Mouse (Mus musculus) forebrain, postnatal 0 days (tissue): ENCODE data around the gene Mier2. TPM values are rescaled to one million over a fixed set of nuclear protein-coding genes. Genes with fewer than 3 reads are reported as not detected.
A peak's percentile ranks its signal among the peaks of the same experiment; 100 is the strongest.

Experiments used
- ATAC-seq: fragments of 200-750 bp; cut with Nextera tagmentation; 2 replicates; pipeline ENCODE4 v1.8.0; 2017; ENCODE audit warnings: mild to moderate bottlenecking, moderate library complexity
- DNase-seq: peaks from one replicate; pipeline ENCODE4 v3.0.0-alpha.2; 2015
- H3K27ac ChIP-seq: fragments of 300-500 bp; sonication (generic); 2 replicates; pipeline ENCODE4 v1.5.1; 2014; ENCODE audit warnings: low read depth, mild to moderate bottlenecking, antibody characterized with exemption, low read length, moderate library complexity, mixed read lengths
- H3K27me3 ChIP-seq: fragments of 300-500 bp; sonication (generic); 2 replicates; pipeline ENCODE4 v1.6.1; 2014; ENCODE audit warnings: mild to moderate bottlenecking, low read length, mixed read lengths; ENCODE audit not compliant: insufficient read depth
- H3K36me3 ChIP-seq: fragments of 300-500 bp; sonication (generic); 2 replicates; pipeline ENCODE4 v1.6.1; 2014; ENCODE audit warnings: mild to moderate bottlenecking, moderate library complexity; ENCODE audit not compliant: insufficient read depth
- H3K4me1 ChIP-seq: fragments of 300-500 bp; sonication (generic); 2 replicates; pipeline ENCODE4 v1.6.1; 2014; ENCODE audit warnings: antibody characterized with exemption; ENCODE audit not compliant: insufficient read depth
- H3K4me2 ChIP-seq: fragments of 300-500 bp; sonication (generic); 2 replicates; pipeline ENCODE4 v1.6.1; 2014; ENCODE audit warnings: low read depth, mild to moderate bottlenecking, moderate library complexity
- H3K4me3 ChIP-seq: fragments of 300-500 bp; sonication (generic); 2 replicates; pipeline ENCODE4 v1.5.1; 2014; ENCODE audit warnings: low read depth, low read length, mixed read lengths
- H3K9ac ChIP-seq: fragments of 300-500 bp; sonication (generic); 2 replicates; pipeline ENCODE4 v1.6.1; 2014; ENCODE audit warnings: mild to moderate bottlenecking
- H3K9me3 ChIP-seq: fragments of 300-500 bp; sonication (generic); 2 replicates; pipeline ENCODE4 v1.6.1; 2016; ENCODE audit warnings: low read length
- CTCF ChIP-seq: sonication (generic); IDR thresholded peaks from 2 replicates; pipeline ENCODE4 v1.5.1; 2016; ENCODE audit warnings: antibody characterized with exemption, control low read depth, low read depth
- WGBS: fragments of 180-500 bp; shearing (Covaris S2); extraction: QIAGEN DNeasy Blood & Tissue Kit; methylation state at CpG from one replicate; pipeline ENCODE4 v1.1.7; 2014; 5-methylcytosine and 5-hydroxymethylcytosine counted together
- polyA plus RNA-seq: library from polyadenylated mRNA; unstranded; fragments of >200 nt; fragmentation: Nextera tagmentation; extraction: Ambion mirVana; gene quantifications from 2 replicates; pipeline ENCODE4 v1.2.1, GENCODE M21; 2015
- total RNA-seq: library from RNA; depleted of rRNA; stranded (reverse); fragments of >200 nt; gene quantifications from 2 replicates; pipeline ENCODE4 v1.2.3, GENCODE M21; 2014

Mier2 gene
- total and polyA plus RNA-seq, 2 experiments from 2014 or later, result 38.6 to 73.0 TPM

- H3K4me2 ChIP-seq, result no peak overlapping the region
- no peaks in the 10 kb centered on the region for H3K36me3 ChIP-seq
- no peak overlapping the region for H3K27ac ChIP-seq
- ATAC-seq (no peak), DNase-seq (no peak)
- H3K27me3 ChIP-seq, result no peaks in the 10 kb centered on the region
- H3K9me3 ChIP-seq, result no peaks in the 10 kb centered on the region
- no peak overlapping the region for H3K4me3 ChIP-seq
- WGBS, result 88% methylated on average over 5 of the region's 5 CpGs
- no peak overlapping the region for H3K9ac ChIP-seq
- peaks cover 9% of the 10 kb centered on the region for H3K4me1 ChIP-seq
- TF ChIP-seq CTCF, result no peak
Measured at GRCm38 (mm10) chr10:79556951-79557350, 2.0 kb upstream of the Mier2 start.

GRCm38 (mm10) chr10:79555238-79555724, 282 bp upstream of the Mier2 start:
- H3K36me3 ChIP-seq, result peaks cover under 1% of the 10 kb centered on the region; the same call in 1 of the 2 replicates
- no peaks in the 10 kb centered on the region for H3K9me3 ChIP-seq
- H3K27me3 ChIP-seq, result no peaks in the 10 kb centered on the region
- peaks cover 9% of the 10 kb centered on the region for H3K4me1 ChIP-seq
- peak overlapping the region; percentile 84 for H3K9ac ChIP-seq
- H3K27ac ChIP-seq, result no peak overlapping the region
- H3K4me2 ChIP-seq, result peak overlapping the region; percentile 86
- H3K4me3 ChIP-seq, result peak overlapping the region; percentile 93
- no peak for TF ChIP-seq CTCF
- 25% methylated on average over 7 of the region's 7 CpGs for WGBS
- no peak for ATAC-seq
- no peak for DNase-seq

- H3K36me3 ChIP-seq, result peaks cover 17% of the 10 kb centered on the region
- peak overlapping the region; percentile 84; the same call in 1 of the 2 replicates for H3K9ac ChIP-seq
- no peak for ATAC-seq
- H3K4me1 ChIP-seq, result peaks cover 9% of the 10 kb centered on the region
- no peaks in the 10 kb centered on the region for H3K27me3 ChIP-seq
- no peak for DNase-seq
- H3K4me2 ChIP-seq, result peak overlapping the region; percentile 86
- 46% methylated on average over 10 of the region's 10 CpGs for WGBS
- H3K27ac ChIP-seq, result no peak overlapping the region
- H3K4me3 ChIP-seq, result peak overlapping the region; percentile 93
- no peaks in the 10 kb centered on the region for H3K9me3 ChIP-seq
- TF ChIP-seq CTCF, result no peak
Measured at GRCm38 (mm10) chr10:79553691-79554090, 1.3 kb downstream of the Mier2 start.

GRCm38 (mm10) chr10:79553176-79553575, 1.8 kb downstream of the Mier2 start:
- no peak for DNase-seq
- Histone ChIP-seq H3K4me3 (no peak overlapping the region), H3K9ac (no peak overlapping the region)

GRCm38 (mm10) chr10:79552531-79552930, 2.5 kb downstream of the Mier2 start:
- Histone ChIP-seq H3K4me1 (peaks cover 9% of the 10 kb centered on the region), H3K4me2 (no peak overlapping the region), H3K9ac (no peak overlapping the region), H3K27ac (no peak overlapping the region), H3K36me3 (peaks cover 28% of the 10 kb centered on the region), H3K27me3 (no peaks in the 10 kb centered on the region), H3K9me3 (no peaks in the 10 kb centered on the region), H3K4me3 (no peak overlapping the region)
- no peak for DNase-seq
- WGBS, result 93% methylated on average over 8 of the region's 8 CpGs
- ATAC-seq, result no peak
- no peak for TF ChIP-seq CTCF

More at GRCm38 (mm10) chr10:79553176-79553575, 1.8 kb downstream of the Mier2 start:
- H3K4me1 ChIP-seq, result peaks cover 9% of the 10 kb centered on the region
- no peaks in the 10 kb centered on the region for H3K9me3 ChIP-seq
- peak overlapping the region; percentile 86 for H3K4me2 ChIP-seq
- H3K27me3 ChIP-seq, result no peaks in the 10 kb centered on the region
- TF ChIP-seq CTCF, result no peak
- H3K27ac ChIP-seq, result no peak overlapping the region
- no peak for ATAC-seq
- peaks cover 22% of the 10 kb centered on the region for H3K36me3 ChIP-seq
- WGBS, result 91% methylated on average over 6 of the region's 6 CpGs

GRCm38 (mm10) chr10:79550366-79550765, 4.6 kb downstream of the Mier2 start:
- Histone ChIP-seq H3K27ac (no peak overlapping the region), H3K4me3 (no peak overlapping the region), H3K4me2 (no peak overlapping the region), H3K27me3 (no peaks in the 10 kb centered on the region), H3K4me1 (peaks cover 9% of the 10 kb centered on the region), H3K9ac (no peak overlapping the region), H3K9me3 (no peaks in the 10 kb centered on the region), H3K36me3 (peaks cover 48% of the 10 kb centered on the region)
- ATAC-seq (no peak), DNase-seq (no peak)
- no peak for TF ChIP-seq CTCF
- WGBS, result 93% methylated on average over 9 of the region's 9 CpGs

- no peak for TF ChIP-seq CTCF
- Histone ChIP-seq H3K36me3 (peaks cover 60% of the 10 kb centered on the region), H3K27me3 (no peaks in the 10 kb centered on the region), H3K9ac (no peak overlapping the region), H3K9me3 (no peaks in the 10 kb centered on the region), H3K4me3 (no peak overlapping the region), H3K27ac (no peak overlapping the region), H3K4me1 (peaks cover 9% of the 10 kb centered on the region), H3K4me2 (no peak overlapping the region)
- no peak for DNase-seq
- WGBS, result 94% methylated on average over 18 of the region's 18 CpGs
- ATAC-seq, result no peak
Measured at GRCm38 (mm10) chr10:79548971-79549723, 5.9 kb downstream of the Mier2 start.
